Mouse (Mus musculus): ENCODE measurements around the gene Kifc3. TPM values are rescaled to one million over a fixed set of nuclear protein-coding genes. Genes with fewer than 3 reads are reported as not detected.

Kifc3 gene
- polyA plus RNA-seq, 1 experiment from 2014 or later = 8.9 TPM

- no peak overlapping the region for H3K9ac ChIP-seq (ENCODE audit: low read length)
- no peaks in the 10 kb centered on the region for H3K27me3 ChIP-seq (replicated peaks; ENCODE audit: control insufficient read depth, insufficient read depth, low read length)
- H3K4me1 ChIP-seq (ENCODE audit: control insufficient read depth, insufficient read depth, low read length) = no peaks in the 10 kb centered on the region
- 84% methylated on average over 17 of the region's 17 CpGs for WGBS
- H3K27ac ChIP-seq (ENCODE audit: low read depth, low read length) = no peak overlapping the region
- DNase-seq (ENCODE audit: low spot score) (no peak), ATAC-seq (no peak)
- no peaks in the 10 kb centered on the region for H3K9me3 ChIP-seq (replicated peaks; ENCODE audit: control insufficient read depth, low read length)
- no peaks in the 10 kb centered on the region for H3K36me3 ChIP-seq (ENCODE audit: control insufficient read depth, insufficient read depth, low read length)
- no peak overlapping the region for H3K4me2 ChIP-seq (ENCODE audit: low read length)
- H3K4me3 ChIP-seq (ENCODE audit: low read depth, low read length) = no peak overlapping the region
Observed at GRCm38 (mm10) chr8:95076151-95076550, 126.5 kb downstream of the Kifc3 start.

GRCm38 (mm10) chr8:95075504-95075903 is 127.1 kb downstream of the Kifc3 start:
- H3K27ac ChIP-seq (ENCODE audit: low read depth, low read length) = no peak overlapping the region
- H3K9me3 ChIP-seq (replicated peaks; ENCODE audit: control insufficient read depth, low read length) = no peaks in the 10 kb centered on the region
- DNase-seq (ENCODE audit: low spot score) (no peak), ATAC-seq (no peak)
- no peaks in the 10 kb centered on the region for H3K36me3 ChIP-seq (ENCODE audit: control insufficient read depth, insufficient read depth, low read length)
- H3K9ac ChIP-seq (ENCODE audit: low read length) = no peak overlapping the region
- WGBS = 71% methylated on average over 3 of the region's 3 CpGs
- H3K4me2 ChIP-seq (ENCODE audit: low read length) = no peak overlapping the region
- H3K4me3 ChIP-seq (ENCODE audit: low read depth, low read length) = no peak overlapping the region
- H3K27me3 ChIP-seq (replicated peaks; ENCODE audit: control insufficient read depth, insufficient read depth, low read length) = no peaks in the 10 kb centered on the region
- H3K4me1 ChIP-seq (ENCODE audit: control insufficient read depth, insufficient read depth, low read length) = no peaks in the 10 kb centered on the region

DNA sequence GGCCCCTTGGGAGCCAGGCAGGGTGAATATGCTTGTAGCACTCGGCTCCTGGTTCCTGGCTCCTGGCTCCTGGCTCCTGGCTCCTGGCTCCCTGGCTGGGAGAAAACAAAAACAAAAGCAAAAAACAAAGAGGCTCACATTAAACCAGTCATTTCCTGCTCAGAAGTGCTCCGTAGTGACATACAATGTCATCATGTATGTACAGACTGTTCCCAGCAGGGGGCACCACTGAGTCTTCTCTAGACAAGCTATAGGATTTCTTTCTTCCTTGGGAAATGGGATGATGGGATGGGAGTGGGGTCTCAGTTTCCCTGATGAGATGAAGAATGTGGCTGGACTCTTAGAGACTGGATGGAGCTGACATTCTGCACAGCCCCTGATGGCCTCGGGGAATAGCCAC is 135.0 kb downstream of the Kifc3 start:
- Histone ChIP-seq H3K36me3 (ENCODE audit: control insufficient read depth, insufficient read depth, low read length) (no peaks in the 10 kb centered on the region), H3K9me3 (replicated peaks; ENCODE audit: control insufficient read depth, low read length) (no peaks in the 10 kb centered on the region), H3K4me1 (ENCODE audit: control insufficient read depth, insufficient read depth, low read length) (no peaks in the 10 kb centered on the region), H3K27ac (ENCODE audit: low read depth, low read length) (no peak overlapping the region), H3K27me3 (replicated peaks; ENCODE audit: control insufficient read depth, insufficient read depth, low read length) (no peaks in the 10 kb centered on the region), H3K4me3 (ENCODE audit: low read depth, low read length) (no peak overlapping the region), H3K4me2 (ENCODE audit: low read length) (no peak overlapping the region), H3K9ac (ENCODE audit: low read length) (no peak overlapping the region)
- ATAC-seq (no peak), DNase-seq (ENCODE audit: low spot score) (peak; percentile 68)
- WGBS = 48% methylated on average over 3 of the region's 3 CpGs

DNA sequence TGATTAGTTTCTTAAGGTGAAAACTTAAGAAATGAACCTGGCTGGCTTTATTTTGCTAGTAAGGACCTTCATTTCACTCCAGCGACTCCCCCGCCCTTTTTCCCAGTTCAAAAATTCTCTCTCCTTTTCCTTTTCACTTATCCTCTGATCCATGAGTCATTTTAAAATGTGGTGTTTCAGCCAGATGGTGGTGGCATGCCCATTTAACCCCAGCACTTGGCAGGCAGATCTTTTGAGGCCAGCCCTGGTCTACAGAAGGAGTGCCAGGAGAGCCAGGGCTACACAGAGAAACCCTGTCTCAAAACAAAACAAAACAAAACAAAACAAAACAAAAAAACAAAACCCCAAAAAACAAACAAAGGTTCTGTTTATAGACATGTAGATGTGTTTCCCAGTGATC is 138.1 kb downstream of the Kifc3 start:
- H3K36me3 ChIP-seq (ENCODE audit: control insufficient read depth, insufficient read depth, low read length) = no peaks in the 10 kb centered on the region
- H3K27me3 ChIP-seq (replicated peaks; ENCODE audit: control insufficient read depth, insufficient read depth, low read length) = no peaks in the 10 kb centered on the region
- H3K4me1 ChIP-seq (ENCODE audit: control insufficient read depth, insufficient read depth, low read length) = no peaks in the 10 kb centered on the region
- H3K9ac ChIP-seq (ENCODE audit: low read length) = no peak overlapping the region
- no peaks in the 10 kb centered on the region for H3K9me3 ChIP-seq (replicated peaks; ENCODE audit: control insufficient read depth, low read length)
- DNase-seq (ENCODE audit: low spot score) (peak; percentile 11), ATAC-seq (no peak)
- 84% methylated on average over 2 of the region's 2 CpGs for WGBS
- no peak overlapping the region for H3K27ac ChIP-seq (ENCODE audit: low read depth, low read length)
- H3K4me3 ChIP-seq (ENCODE audit: low read depth, low read length) = no peak overlapping the region
- no peak overlapping the region for H3K4me2 ChIP-seq (ENCODE audit: low read length)

DNA sequence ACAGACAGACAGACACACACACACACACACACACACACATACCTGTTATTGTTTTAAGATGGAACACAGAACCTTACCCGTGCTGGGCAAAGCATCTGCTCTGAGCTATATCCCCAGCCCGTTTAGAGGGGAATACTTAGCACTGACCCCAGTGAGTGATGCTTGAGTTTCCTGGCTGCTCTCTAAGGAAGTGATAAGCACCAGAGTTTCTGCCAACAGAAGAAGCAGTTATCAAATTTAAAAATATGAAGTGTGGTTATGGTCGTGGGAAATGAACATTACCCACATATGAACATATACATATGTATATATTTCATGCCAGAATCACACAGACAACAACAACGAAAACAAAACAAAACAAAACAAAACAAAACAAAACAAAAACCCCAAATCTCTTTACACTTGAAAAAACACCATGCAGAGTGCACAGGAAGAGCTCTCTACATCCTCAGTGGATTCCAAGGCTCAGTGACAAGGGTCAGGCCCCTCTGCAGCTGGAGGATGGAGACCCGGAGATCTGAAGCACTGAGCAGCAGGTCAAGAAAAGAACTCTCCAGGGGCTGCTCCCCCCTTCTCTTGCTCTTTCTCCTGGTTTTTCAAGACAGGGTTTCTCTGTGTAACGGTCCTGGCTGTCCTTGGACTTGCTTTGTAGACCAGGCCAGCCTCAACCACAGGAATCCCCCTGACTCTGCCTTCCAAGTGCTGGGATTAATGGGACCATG is 142.6 kb downstream of the Kifc3 start:
- H3K27ac ChIP-seq (ENCODE audit: low read depth, low read length) = no peak overlapping the region
- no peaks in the 10 kb centered on the region for H3K27me3 ChIP-seq (replicated peaks; ENCODE audit: control insufficient read depth, insufficient read depth, low read length)
- no peak overlapping the region for H3K9ac ChIP-seq (ENCODE audit: low read length)
- no peaks in the 10 kb centered on the region for H3K36me3 ChIP-seq (ENCODE audit: control insufficient read depth, insufficient read depth, low read length)
- no peaks in the 10 kb centered on the region for H3K9me3 ChIP-seq (replicated peaks; ENCODE audit: control insufficient read depth, low read length)
- no peak for DNase-seq (ENCODE audit: low spot score)
- no peak overlapping the region for H3K4me2 ChIP-seq (ENCODE audit: low read length)
- no peak overlapping the region for H3K4me3 ChIP-seq (ENCODE audit: low read depth, low read length)
- WGBS = 71% methylated on average over 6 of the region's 6 CpGs
- no peaks in the 10 kb centered on the region for H3K4me1 ChIP-seq (ENCODE audit: control insufficient read depth, insufficient read depth, low read length)
- no peak for ATAC-seq

- Histone ChIP-seq H3K4me2 (ENCODE audit: low read length) (no peak overlapping the region), H3K4me1 (ENCODE audit: control insufficient read depth, insufficient read depth, low read length) (no peaks in the 10 kb centered on the region), H3K9ac (ENCODE audit: low read length) (no peak overlapping the region), H3K27me3 (replicated peaks; ENCODE audit: control insufficient read depth, insufficient read depth, low read length) (no peaks in the 10 kb centered on the region), H3K9me3 (replicated peaks; ENCODE audit: control insufficient read depth, low read length) (no peaks in the 10 kb centered on the region), H3K4me3 (ENCODE audit: low read depth, low read length) (no peak overlapping the region), H3K27ac (ENCODE audit: low read depth, low read length) (no peak overlapping the region), H3K36me3 (ENCODE audit: control insufficient read depth, insufficient read depth, low read length) (no peaks in the 10 kb centered on the region)
- ATAC-seq (no peak), DNase-seq (ENCODE audit: low spot score) (no peak)
- 87% methylated on average over 6 of the region's 6 CpGs for WGBS
Observed at GRCm38 (mm10) chr8:95058661-95059060, 144.0 kb downstream of the Kifc3 start.

GRCm38 (mm10) chr8:95056414-95056813 is 146.2 kb downstream of the Kifc3 start:
- no peak for ATAC-seq
- no peaks in the 10 kb centered on the region for H3K9me3 ChIP-seq (replicated peaks; ENCODE audit: control insufficient read depth, low read length)
- 79% methylated on average over 5 of the region's 5 CpGs for WGBS

GRCm38 (mm10) chr8:95054927-95055510 is 147.6 kb downstream of the Kifc3 start, which contains the start of gene Drc7:
TSS of gene Drc7 (plus strand) at chr8:95055103.
- H3K4me2 ChIP-seq (ENCODE audit: low read length) = no peak within 1 kb of the TSS

More at GRCm38 (mm10) chr8:95056414-95056813, 146.2 kb downstream of the Kifc3 start:
- H3K9ac ChIP-seq (ENCODE audit: low read length) = no peak overlapping the region
- no peak overlapping the region for H3K27ac ChIP-seq (ENCODE audit: low read depth, low read length)
- H3K4me2 ChIP-seq (ENCODE audit: low read length) = no peak overlapping the region
- no peaks in the 10 kb centered on the region for H3K4me1 ChIP-seq (ENCODE audit: control insufficient read depth, insufficient read depth, low read length)
- H3K27me3 ChIP-seq (replicated peaks; ENCODE audit: control insufficient read depth, insufficient read depth, low read length) = no peaks in the 10 kb centered on the region
- no peaks in the 10 kb centered on the region for H3K36me3 ChIP-seq (ENCODE audit: control insufficient read depth, insufficient read depth, low read length)
- H3K4me3 ChIP-seq (ENCODE audit: low read depth, low read length) = no peak overlapping the region
- no peak for DNase-seq (ENCODE audit: low spot score)

GRCm38 (mm10) chr8:95054438-95054837 is 148.2 kb downstream of the Kifc3 start:
- H3K9ac ChIP-seq (ENCODE audit: low read length) = no peak overlapping the region
- WGBS = 65% methylated on average over 6 of the region's 6 CpGs
- ATAC-seq = no peak

More at GRCm38 (mm10) chr8:95054927-95055510, 147.6 kb downstream of the Kifc3 start, which contains the start of gene Drc7:
- Histone ChIP-seq H3K9ac (ENCODE audit: low read length) (no peak within 1 kb of the TSS), H3K9me3 (replicated peaks; ENCODE audit: control insufficient read depth, low read length) (no peaks in the 10 kb centered on the region), H3K27me3 (replicated peaks; ENCODE audit: control insufficient read depth, insufficient read depth, low read length) (no peaks in the 10 kb centered on the region), H3K27ac (ENCODE audit: low read depth, low read length) (no peak within 1 kb of the TSS), H3K4me3 (ENCODE audit: low read depth, low read length) (no peak within 1 kb of the TSS), H3K36me3 (ENCODE audit: control insufficient read depth, insufficient read depth, low read length) (no peaks in the 10 kb centered on the region), H3K4me1 (ENCODE audit: control insufficient read depth, insufficient read depth, low read length) (no peaks in the 10 kb centered on the region)
- ATAC-seq = peak; percentile 73; the same call in 1 of the 2 replicates
- WGBS = 27% methylated on average over 2 of the region's 2 CpGs
- peak; percentile 71 for DNase-seq (ENCODE audit: low spot score)

More at GRCm38 (mm10) chr8:95054438-95054837, 148.2 kb downstream of the Kifc3 start:
- Histone ChIP-seq H3K9me3 (replicated peaks; ENCODE audit: control insufficient read depth, low read length) (no peaks in the 10 kb centered on the region), H3K27me3 (replicated peaks; ENCODE audit: control insufficient read depth, insufficient read depth, low read length) (no peaks in the 10 kb centered on the region), H3K36me3 (ENCODE audit: control insufficient read depth, insufficient read depth, low read length) (no peaks in the 10 kb centered on the region), H3K4me2 (ENCODE audit: low read length) (no peak overlapping the region), H3K4me1 (ENCODE audit: control insufficient read depth, insufficient read depth, low read length) (no peaks in the 10 kb centered on the region), H3K27ac (ENCODE audit: low read depth, low read length) (no peak overlapping the region), H3K4me3 (ENCODE audit: low read depth, low read length) (no peak overlapping the region)
- DNase-seq (ENCODE audit: low spot score) = no peak

All from forebrain, embryonic 14.5 days (tissue).